In the genomic region with DNA sequence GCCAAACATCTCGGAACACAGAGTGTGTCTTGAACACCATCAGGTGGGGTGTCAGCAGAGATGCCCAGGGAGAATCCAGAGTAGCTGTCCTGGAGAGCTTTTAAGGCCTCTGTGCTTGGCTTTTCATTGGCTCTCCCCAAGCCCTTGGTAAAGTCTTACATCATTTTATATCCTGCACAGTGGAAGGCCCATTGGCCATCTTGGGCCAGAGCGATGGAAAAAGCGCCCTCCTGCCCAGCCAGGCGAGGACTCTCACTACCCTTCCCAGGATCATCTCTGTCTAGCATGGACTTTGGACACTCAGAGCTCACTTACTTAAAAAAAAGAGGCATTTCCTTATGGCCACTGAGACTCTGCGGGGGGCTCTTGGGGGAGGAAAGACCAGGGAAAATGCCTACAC, we compare ENCODE assay signal across 12 mouse cellular contexts. TPM values are rescaled to one million over a fixed set of nuclear protein-coding genes. Genes with fewer than 3 reads are reported as not detected.
"Had no signal": no experiment of that assay in that cellular context is flagged by ENCODE, and none has a peak within 500 bp of the region (broad histone marks: within the 10 kb centered on the region; RNA-seq: fewer than 3 reads in every experiment).

No protein-coding gene starts in this region.

- H3K27ac ChIP-seq: left cerebral cortex, adult 2 months; liver, embryonic 15.5 days; midbrain, embryonic 12.5 days; neural tube, embryonic 15.5 days had no signal

- H3K27me3 ChIP-seq: liver, embryonic 15.5 days; neural tube, embryonic 15.5 days had no signal

- H3K4me3 ChIP-seq: left cerebral cortex, adult 2 months; limb, embryonic 10.5 days; liver, embryonic 15.5 days; midbrain, embryonic 12.5 days; myocyte; neural tube, embryonic 15.5 days had no signal

- H3K36me3 ChIP-seq: limb, embryonic 10.5 days; liver, embryonic 15.5 days; midbrain, embryonic 12.5 days; neural tube, embryonic 15.5 days had no signal

- H3K9me3 ChIP-seq: liver, embryonic 15.5 days; neural tube, embryonic 15.5 days had no signal

- H3K9ac ChIP-seq: liver, embryonic 15.5 days; midbrain, embryonic 12.5 days; neural tube, embryonic 15.5 days had no signal

- DNase-seq: lung, adult 2 months; lung, postnatal 36 days; thymus, adult 2 months; thymus, postnatal 25 days had no signal

- H3K4me2 ChIP-seq: liver, embryonic 11.5 days; liver, embryonic 15.5 days; midbrain, embryonic 12.5 days; neural tube, embryonic 15.5 days had no signal

RNA-seq across cellular contexts. Expression of a gene that starts 58.0 kb away (rescaled TPM):
- total RNA-seq: megakaryocyte, adult 5-6 weeks had no signal
